Mouse (Mus musculus): ENCODE results near the gene Auts2.

DNA sequence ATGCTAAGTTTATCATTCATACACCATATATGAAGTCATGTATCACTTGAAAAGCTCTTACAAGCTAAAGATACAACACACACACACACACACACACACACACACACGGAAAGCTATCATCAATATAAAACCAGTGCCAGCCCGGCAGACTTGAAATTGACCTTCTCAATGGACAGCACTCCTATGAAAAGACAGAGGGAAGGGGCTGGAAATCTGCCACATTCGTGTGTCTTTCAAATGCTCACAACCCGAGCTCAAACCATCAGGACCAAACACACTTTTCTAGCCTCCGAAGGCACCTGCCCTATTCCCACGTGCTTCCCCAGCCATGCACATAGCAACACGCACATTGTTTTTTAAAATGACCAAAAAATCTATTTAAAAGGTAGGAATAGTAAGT, 308.7 kb downstream of the Auts2 start:
- no peak for TF ChIP-seq TAL1 (IDR thresholded peaks at IDR 0.05; ENCODE audit: low read length)
- no peak for TF ChIP-seq GATA1 (IDR thresholded peaks at IDR 0.05; ENCODE audit: low read length)
